Mouse (Mus musculus): ENCODE measurements at regions not wholly inside any gene's neighbourhood (a gene's known extent, or its start where the extent isn't known, plus 50 kb on each side); places are given as distances from the start of the nearest gene placed in this dataset.

DNA sequence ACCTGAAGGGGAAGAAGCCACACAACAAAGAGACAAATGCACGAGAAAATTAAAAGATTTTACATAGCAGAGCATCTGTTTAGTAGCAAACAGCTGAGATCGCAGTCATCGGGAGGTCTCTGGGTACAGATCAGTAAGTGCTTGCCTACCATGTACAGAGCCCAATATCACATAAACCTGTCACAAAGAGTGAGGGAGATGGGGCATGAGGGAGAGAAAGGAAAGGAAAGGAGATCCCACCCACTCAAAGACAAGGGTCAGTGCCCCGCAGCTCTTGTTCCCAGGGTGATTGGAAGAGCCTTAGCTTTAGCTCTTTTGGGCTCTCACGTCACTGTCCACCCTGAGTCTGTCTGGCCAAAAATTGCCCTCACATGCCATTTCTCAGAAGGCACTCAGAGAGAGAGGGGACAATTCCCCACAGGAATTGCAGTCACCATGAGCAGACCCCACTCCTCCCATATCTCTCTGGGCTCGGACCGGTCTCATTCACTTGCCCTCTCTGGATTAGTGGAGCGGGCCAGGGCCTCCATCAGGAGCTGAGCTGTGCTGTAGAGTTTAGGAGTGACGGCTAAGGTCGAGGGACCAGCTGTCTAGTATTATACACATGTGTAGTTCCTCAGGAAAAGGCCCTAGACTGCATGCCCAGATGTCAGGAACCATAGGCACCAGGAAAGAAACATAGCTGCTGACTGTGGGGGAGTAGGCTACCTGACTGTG, 99.6 kb downstream of the Inhbb start:
- Histone ChIP-seq H3K4me2 (ENCODE audit: low read length) (no peak overlapping the region), H3K27ac (ENCODE audit: low read depth, low read length) (no peak overlapping the region), H3K4me3 (ENCODE audit: low read length) (no peak overlapping the region), H3K9ac (ENCODE audit: low read depth, low read length) (no peak overlapping the region), H3K4me1 (ENCODE audit: control insufficient read depth, insufficient read depth, low read depth, low read length) (no peaks in the 10 kb centered on the region), H3K27me3 (replicated peaks; ENCODE audit: control insufficient read depth, insufficient read depth, low read length) (no peaks in the 10 kb centered on the region), H3K36me3 (ENCODE audit: control insufficient read depth, insufficient read depth, low read length) (no peaks in the 10 kb centered on the region), H3K9me3 (ENCODE audit: control insufficient read depth, low read length) (no peaks in the 10 kb centered on the region)
- no peak for ATAC-seq
- 79% methylated on average over 10 of the region's 10 CpGs for WGBS

DNA sequence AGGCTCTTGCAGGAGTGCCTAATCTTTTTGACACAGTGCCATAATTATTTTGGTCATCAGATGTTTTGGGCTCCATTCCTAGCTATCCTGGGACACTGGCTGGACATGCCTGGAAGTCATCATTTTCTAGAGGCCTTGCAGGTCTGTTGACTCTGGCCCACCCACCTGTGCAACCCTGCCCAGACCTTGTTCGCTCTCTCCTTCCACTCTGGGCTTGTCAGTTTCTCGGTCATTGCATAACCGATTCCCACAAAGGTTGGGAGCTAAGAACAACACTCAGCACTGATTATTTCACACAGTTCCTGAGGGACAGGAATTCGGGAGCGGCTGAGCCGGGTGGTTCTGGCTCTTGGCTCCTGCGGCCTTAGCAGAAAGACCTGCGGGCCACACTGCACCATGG, 100.2 kb downstream of the Inhbb start:
- WGBS, result 90% methylated on average over 8 of the region's 8 CpGs
- no peak overlapping the region for H3K27ac ChIP-seq (ENCODE audit: low read depth, low read length)
- H3K4me1 ChIP-seq (ENCODE audit: control insufficient read depth, insufficient read depth, low read depth, low read length), result no peaks in the 10 kb centered on the region
- H3K36me3 ChIP-seq (ENCODE audit: control insufficient read depth, insufficient read depth, low read length), result no peaks in the 10 kb centered on the region
- ATAC-seq, result no peak
- no peak overlapping the region for H3K4me3 ChIP-seq (ENCODE audit: low read length)
- H3K9me3 ChIP-seq (ENCODE audit: control insufficient read depth, low read length), result no peaks in the 10 kb centered on the region
- no peak overlapping the region for H3K4me2 ChIP-seq (ENCODE audit: low read length)
- no peaks in the 10 kb centered on the region for H3K27me3 ChIP-seq (replicated peaks; ENCODE audit: control insufficient read depth, insufficient read depth, low read length)
- H3K9ac ChIP-seq (ENCODE audit: low read depth, low read length), result no peak overlapping the region

GRCm38 (mm10) chr1:119317006-119317405, 105.0 kb downstream of the Inhbb start:
- ATAC-seq, result no peak
- WGBS, result 89% methylated on average over 4 of the region's 4 CpGs

DNA sequence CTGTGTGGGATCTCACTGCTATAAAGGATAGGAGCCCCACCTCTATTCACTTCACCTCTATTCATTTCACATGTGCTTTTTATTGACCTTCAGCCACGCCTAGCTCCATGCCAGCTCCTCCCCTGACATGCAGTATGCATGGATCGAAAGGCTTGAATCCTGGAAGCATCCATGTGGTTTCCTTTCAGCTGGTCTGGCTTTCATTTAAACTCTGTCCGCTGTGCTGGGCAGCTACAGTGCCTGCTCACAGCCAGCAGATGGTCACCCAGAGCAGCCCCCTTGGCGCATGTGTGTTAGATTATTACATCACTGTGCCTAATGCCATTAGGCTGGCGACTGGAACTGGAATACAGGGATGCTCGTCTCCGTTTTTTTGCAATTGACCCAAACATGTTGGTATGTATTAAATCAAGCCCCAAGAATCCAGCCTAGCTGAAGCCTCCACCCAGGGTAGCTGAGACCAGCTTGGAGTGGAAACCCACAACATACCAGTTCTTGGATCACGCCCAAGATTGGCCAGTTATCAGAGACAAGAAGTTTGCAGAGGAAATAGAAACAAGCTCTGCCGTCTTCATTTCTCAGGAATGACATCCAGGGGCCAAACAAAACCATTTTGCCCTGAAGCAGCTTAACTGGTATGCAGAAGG, 113.2 kb downstream of the Inhbb start:
- H3K4me3 ChIP-seq (ENCODE audit: low read length), result no peak overlapping the region
- no peak overlapping the region for H3K27ac ChIP-seq (ENCODE audit: low read depth, low read length)
- no peaks in the 10 kb centered on the region for H3K4me1 ChIP-seq (ENCODE audit: control insufficient read depth, insufficient read depth, low read depth, low read length)
- no peak overlapping the region for H3K4me2 ChIP-seq (ENCODE audit: low read length)
- ATAC-seq, result peak; percentile 89
- H3K9me3 ChIP-seq (ENCODE audit: control insufficient read depth, low read length), result no peaks in the 10 kb centered on the region
- H3K36me3 ChIP-seq (ENCODE audit: control insufficient read depth, insufficient read depth, low read length), result no peaks in the 10 kb centered on the region
- WGBS, result 59% methylated on average over 9 of the region's 9 CpGs
- H3K9ac ChIP-seq (ENCODE audit: low read depth, low read length), result no peak overlapping the region
- no peaks in the 10 kb centered on the region for H3K27me3 ChIP-seq (replicated peaks; ENCODE audit: control insufficient read depth, insufficient read depth, low read length)

More at GRCm38 (mm10) chr1:119317006-119317405, 105.0 kb downstream of the Inhbb start:
- Histone ChIP-seq H3K4me3 (ENCODE audit: low read length) (no peak overlapping the region), H3K4me2 (ENCODE audit: low read length) (no peak overlapping the region), H3K36me3 (ENCODE audit: control insufficient read depth, insufficient read depth, low read length) (no peaks in the 10 kb centered on the region), H3K9ac (ENCODE audit: low read depth, low read length) (no peak overlapping the region), H3K27ac (ENCODE audit: low read depth, low read length) (no peak overlapping the region), H3K4me1 (ENCODE audit: control insufficient read depth, insufficient read depth, low read depth, low read length) (no peaks in the 10 kb centered on the region), H3K27me3 (replicated peaks; ENCODE audit: control insufficient read depth, insufficient read depth, low read length) (no peaks in the 10 kb centered on the region), H3K9me3 (ENCODE audit: control insufficient read depth, low read length) (no peaks in the 10 kb centered on the region)

DNA sequence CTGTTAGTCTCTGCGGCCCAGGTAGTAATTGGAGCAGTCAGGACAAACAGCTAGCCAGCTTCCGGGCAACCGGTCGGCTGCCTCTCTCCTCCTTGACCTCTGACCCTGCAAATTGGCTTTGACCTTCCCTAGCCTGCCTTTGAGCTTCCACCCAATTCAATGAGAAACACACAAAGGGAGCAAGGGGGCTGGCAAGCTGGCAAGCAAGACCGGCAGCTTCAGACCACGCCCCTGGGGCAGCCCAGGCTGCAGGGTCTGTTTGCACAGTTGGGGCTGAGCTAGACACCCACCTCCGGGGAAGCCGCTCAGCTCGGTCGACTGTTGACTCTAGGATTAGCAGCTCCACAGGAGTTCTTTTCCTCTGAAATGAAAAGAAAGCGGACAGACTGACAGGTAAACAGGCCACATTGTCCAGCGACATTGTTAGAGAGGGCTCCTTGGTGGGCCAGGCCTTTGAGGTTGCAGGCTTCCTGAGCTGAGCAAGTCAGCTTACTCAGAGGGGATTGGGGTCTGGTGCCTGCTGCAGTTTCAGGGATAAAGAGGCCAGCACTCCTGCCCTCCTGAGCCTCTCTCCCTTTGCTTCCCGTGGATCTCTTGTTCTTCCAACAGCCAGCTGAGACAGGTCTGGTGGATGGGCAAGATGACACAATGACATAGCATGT, 116.6 kb downstream of the Inhbb start:
- no peaks in the 10 kb centered on the region for H3K4me1 ChIP-seq (ENCODE audit: control insufficient read depth, insufficient read depth, low read depth, low read length)
- no peaks in the 10 kb centered on the region for H3K9me3 ChIP-seq (ENCODE audit: control insufficient read depth, low read length)
- no peak overlapping the region for H3K4me3 ChIP-seq (ENCODE audit: low read length)
- H3K36me3 ChIP-seq (ENCODE audit: control insufficient read depth, insufficient read depth, low read length), result no peaks in the 10 kb centered on the region
- ATAC-seq, result no peak
- H3K9ac ChIP-seq (ENCODE audit: low read depth, low read length), result no peak overlapping the region
- no peaks in the 10 kb centered on the region for H3K27me3 ChIP-seq (replicated peaks; ENCODE audit: control insufficient read depth, insufficient read depth, low read length)
- no peak overlapping the region for H3K27ac ChIP-seq (ENCODE audit: low read depth, low read length)
- 12% methylated on average over 13 of the region's 13 CpGs for WGBS
- no peak overlapping the region for H3K4me2 ChIP-seq (ENCODE audit: low read length)

DNA sequence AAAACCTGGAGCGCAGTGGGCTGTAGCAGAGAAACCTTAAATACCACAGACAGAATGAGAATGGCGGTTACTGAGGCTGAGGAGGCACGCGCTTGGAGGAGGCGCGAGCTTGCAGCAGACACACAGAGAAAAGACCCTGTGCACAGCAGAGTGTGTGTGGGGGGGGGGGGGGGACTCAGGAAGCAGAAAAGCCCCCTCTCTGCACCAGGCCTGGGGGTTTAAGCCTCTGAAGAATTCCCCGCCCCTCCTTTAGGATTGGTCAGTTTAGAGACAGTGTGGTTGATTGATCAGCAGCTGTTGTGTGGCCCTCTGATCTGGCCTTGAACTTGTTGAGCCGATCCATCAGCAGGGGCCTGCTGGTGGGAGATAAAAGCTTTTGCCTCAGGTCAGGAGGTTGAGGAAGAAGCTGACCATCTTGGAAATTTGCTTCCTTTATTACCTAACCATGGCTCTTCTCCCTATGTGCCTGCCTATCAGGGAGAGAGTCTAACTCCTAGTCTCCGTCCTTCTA, 117.5 kb downstream of the Inhbb start:
- H3K36me3 ChIP-seq (ENCODE audit: control insufficient read depth, insufficient read depth, low read length), result no peaks in the 10 kb centered on the region
- ATAC-seq, result no peak
- peak overlapping the region; percentile 22; the same call in 1 of the 2 replicates for H3K4me2 ChIP-seq (ENCODE audit: low read length)
- H3K4me1 ChIP-seq (ENCODE audit: control insufficient read depth, insufficient read depth, low read depth, low read length), result no peaks in the 10 kb centered on the region
- H3K9ac ChIP-seq (ENCODE audit: low read depth, low read length), result no peak overlapping the region
- WGBS, result 21% methylated on average over 9 of the region's 9 CpGs
- no peaks in the 10 kb centered on the region for H3K9me3 ChIP-seq (ENCODE audit: control insufficient read depth, low read length)
- no peak overlapping the region for H3K4me3 ChIP-seq (ENCODE audit: low read length)
- H3K27me3 ChIP-seq (replicated peaks; ENCODE audit: control insufficient read depth, insufficient read depth, low read length), result no peaks in the 10 kb centered on the region
- no peak overlapping the region for H3K27ac ChIP-seq (ENCODE audit: low read depth, low read length)

- H3K4me1 ChIP-seq (ENCODE audit: control insufficient read depth, insufficient read depth, low read depth, low read length), result no peaks in the 10 kb centered on the region
- no peak overlapping the region for H3K27ac ChIP-seq (ENCODE audit: low read depth, low read length)
- no peaks in the 10 kb centered on the region for H3K36me3 ChIP-seq (ENCODE audit: control insufficient read depth, insufficient read depth, low read length)
- H3K4me3 ChIP-seq (ENCODE audit: low read length), result no peak overlapping the region
- H3K27me3 ChIP-seq (replicated peaks; ENCODE audit: control insufficient read depth, insufficient read depth, low read length), result no peaks in the 10 kb centered on the region
- no peak overlapping the region for H3K4me2 ChIP-seq (ENCODE audit: low read length)
- no peaks in the 10 kb centered on the region for H3K9me3 ChIP-seq (ENCODE audit: control insufficient read depth, low read length)
- 60% methylated on average over 7 of the region's 7 CpGs for WGBS
- ATAC-seq, result no peak; the same call in 1 of the 2 replicates
- no peak overlapping the region for H3K9ac ChIP-seq (ENCODE audit: low read depth, low read length)
Observed at GRCm38 (mm10) chr1:119302349-119302995, 119.6 kb downstream of the Inhbb start.

DNA sequence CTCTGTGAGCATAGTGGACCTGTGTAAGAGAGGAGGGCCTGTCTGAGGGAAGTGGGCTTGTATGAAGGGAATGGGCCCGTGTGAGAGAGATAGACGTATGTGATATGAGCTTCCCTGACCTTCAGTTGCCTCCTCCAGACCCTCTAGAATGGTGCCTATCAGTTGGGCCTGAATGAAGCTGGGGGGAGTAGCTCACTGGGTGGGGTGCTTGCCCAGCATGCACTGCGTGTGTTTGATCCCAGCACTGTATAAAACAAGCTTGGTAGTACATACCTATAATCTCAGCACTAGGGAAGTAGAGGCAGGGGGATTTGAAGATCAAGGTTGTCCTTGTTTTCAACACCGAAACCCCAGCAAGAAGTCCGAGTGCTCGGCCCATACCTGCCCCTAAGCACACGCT, 120.1 kb downstream of the Inhbb start:
- ATAC-seq, result no peak; the same call in 1 of the 2 replicates
- Histone ChIP-seq H3K4me2 (ENCODE audit: low read length) (no peak overlapping the region), H3K27ac (ENCODE audit: low read depth, low read length) (no peak overlapping the region), H3K27me3 (replicated peaks; ENCODE audit: control insufficient read depth, insufficient read depth, low read length) (no peaks in the 10 kb centered on the region), H3K36me3 (ENCODE audit: control insufficient read depth, insufficient read depth, low read length) (no peaks in the 10 kb centered on the region), H3K9ac (ENCODE audit: low read depth, low read length) (no peak overlapping the region), H3K9me3 (ENCODE audit: control insufficient read depth, low read length) (no peaks in the 10 kb centered on the region), H3K4me3 (ENCODE audit: low read length) (no peak overlapping the region), H3K4me1 (ENCODE audit: control insufficient read depth, insufficient read depth, low read depth, low read length) (no peaks in the 10 kb centered on the region)
- 88% methylated on average over 7 of the region's 7 CpGs for WGBS

- WGBS, result 93% methylated on average over 11 of the region's 11 CpGs
- no peak for ATAC-seq
- Histone ChIP-seq H3K27me3 (replicated peaks; ENCODE audit: control insufficient read depth, insufficient read depth, low read length) (no peaks in the 10 kb centered on the region), H3K36me3 (ENCODE audit: control insufficient read depth, insufficient read depth, low read length) (no peaks in the 10 kb centered on the region), H3K27ac (ENCODE audit: low read depth, low read length) (no peak overlapping the region), H3K9ac (ENCODE audit: low read depth, low read length) (no peak overlapping the region), H3K9me3 (ENCODE audit: control insufficient read depth, low read length) (no peaks in the 10 kb centered on the region), H3K4me3 (ENCODE audit: low read length) (no peak overlapping the region), H3K4me1 (ENCODE audit: control insufficient read depth, insufficient read depth, low read depth, low read length) (no peaks in the 10 kb centered on the region), H3K4me2 (ENCODE audit: low read length) (no peak overlapping the region)
Observed at GRCm38 (mm10) chr1:119301258-119301657, 120.8 kb downstream of the Inhbb start.

Data from hindbrain, embryonic 16.5 days (tissue).